Mouse (Mus musculus) heart, embryonic 11.5 days (tissue): ENCODE data around the gene Egfr. TPM values are rescaled to one million over a fixed set of nuclear protein-coding genes. Genes with fewer than 3 reads are reported as not detected.

Experiments used
- ATAC-seq: fragments of 200-750 bp; cut with Nextera tagmentation; replicated peaks from 2 replicates; pipeline ENCODE4 v1.8.0; 2017; ENCODE audit warnings: moderate library complexity; ENCODE audit not compliant: insufficient number of reproducible peaks, low FRiP score, low TSS enrichment
- H3K27ac ChIP-seq: fragments of 300-500 bp; sonication (generic); 2 replicates; pipeline ENCODE4 v1.5.1; 2014; ENCODE audit warnings: mild to moderate bottlenecking, low read depth, low read length
- H3K27me3 ChIP-seq: fragments of 300-500 bp; sonication (generic); 2 replicates; pipeline ENCODE4 v1.6.1; 2014; ENCODE audit warnings: mild to moderate bottlenecking, low read length, mixed read lengths; ENCODE audit not compliant: control insufficient read depth, insufficient read depth
- H3K36me3 ChIP-seq: fragments of 300-500 bp; sonication (generic); 2 replicates; pipeline ENCODE4 v1.6.1; 2014; ENCODE audit warnings: mild to moderate bottlenecking, low read length, moderate library complexity, mixed read lengths; ENCODE audit not compliant: control insufficient read depth, insufficient read depth
- H3K4me1 ChIP-seq: fragments of 300-500 bp; sonication (generic); 2 replicates; pipeline ENCODE4 v1.6.1; 2014; ENCODE audit warnings: low read length; ENCODE audit not compliant: control insufficient read depth, insufficient read depth
- H3K4me2 ChIP-seq: fragments of 300-500 bp; sonication (generic); 2 replicates; pipeline ENCODE4 v1.6.1; 2014; ENCODE audit warnings: mild to moderate bottlenecking, moderate library complexity
- H3K4me3 ChIP-seq: fragments of 300-500 bp; sonication (generic); 2 replicates; pipeline ENCODE4 v1.5.1; 2014; ENCODE audit warnings: low read depth, low read length
- H3K9ac ChIP-seq: fragments of 300-500 bp; sonication (generic); 2 replicates; pipeline ENCODE4 v1.6.1; 2014; ENCODE audit warnings: mild to moderate bottlenecking, low read depth, low read length, moderate library complexity
- H3K9me3 ChIP-seq: fragments of 300-500 bp; sonication (generic); replicated peaks from 2 replicates; pipeline ENCODE4 v1.6.1; 2016; ENCODE audit warnings: low read length; ENCODE audit not compliant: control insufficient read depth
- WGBS: fragments of 180-500 bp; shearing (Covaris S2); extraction: QIAGEN DNeasy Blood & Tissue Kit; methylation state at CpG from one replicate; pipeline ENCODE4 v1.1.7; 2014; ENCODE audit not compliant: insufficient replicate concordance; 5-methylcytosine and 5-hydroxymethylcytosine counted together
- polyA plus RNA-seq: library from polyadenylated mRNA; unstranded; fragments of >200 nt; fragmentation: Nextera tagmentation; extraction: Ambion mirVana; gene quantifications from 2 replicates; pipeline ENCODE4 v1.2.1, GENCODE M21; 2014

Gene Egfr
- polyA plus RNA-seq, 1 experiment from 2014 or later, result 3.7 TPM

GRCm38 (mm10) chr11:16935577-16936236, 183.7 kb downstream of the Egfr start:
- no peak for ATAC-seq
- Histone ChIP-seq H3K27me3 (no peaks in the 10 kb centered on the region), H3K4me1 (no peaks in the 10 kb centered on the region), H3K4me2 (no peak overlapping the region), H3K27ac (no peak overlapping the region), H3K9me3 (no peaks in the 10 kb centered on the region), H3K36me3 (no peaks in the 10 kb centered on the region), H3K9ac (no peak overlapping the region), H3K4me3 (no peak overlapping the region)
- 64% methylated on average over 6 of the region's 6 CpGs for WGBS

- 77% methylated on average over 4 of the region's 4 CpGs for WGBS
- Histone ChIP-seq H3K36me3 (no peaks in the 10 kb centered on the region), H3K4me3 (no peak overlapping the region), H3K9me3 (no peaks in the 10 kb centered on the region), H3K27ac (no peak overlapping the region), H3K4me2 (no peak overlapping the region), H3K4me1 (no peaks in the 10 kb centered on the region), H3K27me3 (no peaks in the 10 kb centered on the region), H3K9ac (no peak overlapping the region)
- no peak for ATAC-seq
Measured at GRCm38 (mm10) chr11:16941103-16941793, 189.2 kb downstream of the Egfr start.

- H3K4me2 ChIP-seq, result no peak overlapping the region
- H3K27me3 ChIP-seq, result no peaks in the 10 kb centered on the region
- no peak overlapping the region for H3K27ac ChIP-seq
- H3K4me3 ChIP-seq, result no peak overlapping the region
- 66% methylated on average over 4 of the region's 4 CpGs for WGBS
- H3K9ac ChIP-seq, result no peak overlapping the region
- no peak for ATAC-seq
- H3K4me1 ChIP-seq, result no peaks in the 10 kb centered on the region
- no peaks in the 10 kb centered on the region for H3K36me3 ChIP-seq
- no peaks in the 10 kb centered on the region for H3K9me3 ChIP-seq
Measured at GRCm38 (mm10) chr11:16941973-16942452, 190.0 kb downstream of the Egfr start.

DNA sequence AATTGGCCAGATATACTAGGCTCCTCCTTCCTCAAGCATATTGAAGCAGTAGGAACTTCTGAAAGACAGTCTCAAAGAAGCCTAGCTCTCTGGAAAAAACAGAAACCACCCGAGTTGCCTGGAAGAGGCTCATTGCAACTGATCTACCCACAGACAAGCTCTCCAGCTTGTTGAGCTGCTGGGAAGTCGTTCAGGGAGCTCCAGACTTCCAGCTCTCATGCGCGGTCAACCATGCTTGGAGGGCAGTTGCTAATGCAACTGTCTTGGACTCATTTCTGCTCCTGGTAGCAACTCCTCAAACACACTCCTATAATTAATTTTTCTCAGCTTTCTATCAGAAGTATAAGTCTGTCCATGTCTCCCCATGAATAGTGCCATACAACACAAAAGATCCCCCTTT, 191.0 kb downstream of the Egfr start:
- no peaks in the 10 kb centered on the region for H3K36me3 ChIP-seq
- no peaks in the 10 kb centered on the region for H3K4me1 ChIP-seq
- no peak overlapping the region for H3K9ac ChIP-seq
- no peak for ATAC-seq
- H3K9me3 ChIP-seq, result no peaks in the 10 kb centered on the region
- WGBS, result 76% methylated on average over 4 of the region's 4 CpGs
- H3K4me2 ChIP-seq, result no peak overlapping the region
- H3K27me3 ChIP-seq, result no peaks in the 10 kb centered on the region
- no peak overlapping the region for H3K4me3 ChIP-seq
- H3K27ac ChIP-seq, result no peak overlapping the region

DNA sequence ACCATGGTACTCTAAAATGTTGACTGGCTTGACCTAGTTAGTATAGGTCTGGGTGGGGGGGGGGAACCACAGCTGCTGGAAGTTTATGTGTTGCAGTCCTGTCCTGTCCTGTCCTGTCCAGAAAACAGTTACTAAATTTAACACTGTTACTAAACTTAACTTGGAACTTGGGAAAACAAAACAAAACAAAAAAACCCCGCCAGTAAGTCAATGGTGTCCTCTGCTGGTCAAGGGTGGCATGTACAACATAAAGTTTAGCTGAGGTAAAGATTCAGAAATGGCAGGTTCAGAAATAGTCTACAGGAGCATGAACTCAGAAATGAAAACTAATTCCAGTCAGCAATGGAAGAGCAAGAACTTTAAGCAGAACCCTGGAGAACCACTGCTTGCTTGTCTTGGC, 196.8 kb downstream of the Egfr start:
- H3K4me3 ChIP-seq, result no peak overlapping the region
- H3K9me3 ChIP-seq, result no peaks in the 10 kb centered on the region
- peak overlapping the region; percentile 1; the same call in 1 of the 2 replicates for H3K4me2 ChIP-seq
- WGBS, result 13% methylated on average over 1 of the region's 1 CpGs
- no peak overlapping the region for H3K27ac ChIP-seq
- no peaks in the 10 kb centered on the region for H3K27me3 ChIP-seq
- no peak for ATAC-seq
- H3K9ac ChIP-seq, result no peak overlapping the region
- H3K36me3 ChIP-seq, result no peaks in the 10 kb centered on the region
- H3K4me1 ChIP-seq, result no peaks in the 10 kb centered on the region

DNA sequence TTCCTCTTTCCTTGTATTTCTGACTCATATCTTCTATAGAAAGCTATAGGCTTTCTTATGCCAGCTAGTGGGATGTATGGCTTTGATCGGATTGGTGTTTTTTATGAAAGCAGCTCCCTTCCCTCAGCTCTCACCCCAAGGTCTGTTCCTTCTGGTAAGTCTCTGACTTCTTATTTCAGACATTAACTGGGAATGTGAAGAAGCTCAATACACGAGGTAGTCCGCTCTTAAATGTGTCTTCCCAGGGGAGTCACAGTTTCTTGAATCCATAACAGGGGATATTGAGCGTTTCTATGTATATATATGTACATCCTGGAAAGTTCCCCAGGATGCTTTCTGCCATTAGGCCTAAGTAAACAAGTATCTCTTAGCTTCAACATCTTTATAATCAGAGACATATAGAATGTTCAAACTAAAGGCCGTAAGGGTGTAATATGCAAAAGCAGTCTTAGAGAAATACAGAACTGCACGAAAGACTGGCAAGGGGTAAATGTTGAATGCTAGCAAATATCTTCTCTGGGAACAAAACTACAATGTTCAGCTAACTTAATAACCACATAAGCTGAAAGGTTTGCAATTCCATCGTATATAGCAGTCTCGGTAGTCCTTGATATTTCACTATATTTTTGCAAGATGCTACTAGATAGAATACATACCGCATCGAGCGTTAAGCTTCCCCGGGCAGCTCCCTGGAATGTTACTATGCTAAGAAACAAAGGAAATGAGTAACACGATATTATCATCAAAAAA, 198.4 kb downstream of the Egfr start:
- Histone ChIP-seq H3K27me3 (no peaks in the 10 kb centered on the region), H3K9me3 (no peaks in the 10 kb centered on the region), H3K4me3 (peak overlapping the region; percentile 81), H3K27ac (0 out of 2 replicates have a peak overlapping the region, but pooled peaks have one; percentile 29), H3K36me3 (no peaks in the 10 kb centered on the region), H3K9ac (peak overlapping the region; percentile 74), H3K4me1 (no peaks in the 10 kb centered on the region), H3K4me2 (peak overlapping the region; percentile 61)
- 42% methylated on average over 13 of the region's 13 CpGs for WGBS
- ATAC-seq, result no peak; the same call in 1 of the 2 replicates

DNA sequence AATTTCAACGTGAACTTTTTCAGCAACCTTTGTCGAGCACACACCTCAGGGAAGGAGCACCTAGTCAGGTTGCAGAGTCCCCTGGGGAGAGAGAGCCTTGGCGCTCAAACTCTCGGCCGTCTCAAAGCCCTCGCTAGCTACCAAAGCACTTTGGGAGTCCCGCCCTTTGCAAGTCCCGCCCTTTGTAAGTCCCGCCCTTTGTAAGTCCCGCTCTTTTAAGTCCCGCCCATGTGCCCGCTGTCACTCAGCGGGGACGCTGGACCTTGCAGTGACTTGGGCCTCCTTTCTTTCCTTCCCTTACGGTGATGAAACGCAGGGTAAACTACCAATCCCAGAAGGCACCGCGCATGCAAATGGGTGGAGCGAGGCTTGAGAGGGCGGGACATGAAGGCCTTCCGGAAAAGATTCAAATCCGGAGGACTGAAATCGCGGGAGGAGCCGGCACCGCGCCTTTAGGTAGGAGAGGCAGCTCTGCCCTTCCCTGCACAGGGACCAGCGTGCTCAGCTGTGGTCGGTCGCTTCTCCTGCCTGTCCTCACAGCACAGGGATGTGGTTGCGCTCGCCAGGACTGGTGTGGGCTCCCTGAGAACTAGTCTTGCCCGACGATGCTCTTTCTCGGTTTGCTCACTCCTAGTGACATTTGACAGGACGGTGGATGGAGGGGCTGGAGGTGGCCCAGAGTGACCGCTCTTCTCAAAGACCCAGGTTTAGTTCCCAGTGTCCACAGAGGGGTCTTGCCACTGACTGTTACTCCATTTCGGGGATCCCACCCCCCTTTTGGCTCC, 199.2 kb downstream of the Egfr start, which contains the start of gene Fbxo48:
TSS of gene Fbxo48 (plus strand) at position 400 of the 785 bp plus-strand sequence.
- H3K4me1 ChIP-seq, result no peaks in the 10 kb centered on the region
- WGBS, result 0% methylated on average over 38 of the region's 38 CpGs
- peak within 1 kb of the TSS; percentile 89 for H3K4me2 ChIP-seq
- peak; percentile 100 for ATAC-seq
- H3K27ac ChIP-seq, result peak within 1 kb of the TSS; percentile 80
- H3K27me3 ChIP-seq, result no peaks in the 10 kb centered on the region
- no peaks in the 10 kb centered on the region for H3K36me3 ChIP-seq
- H3K9ac ChIP-seq, result peak within 1 kb of the TSS; percentile 89
- H3K4me3 ChIP-seq, result peak within 1 kb of the TSS; percentile 81
- H3K9me3 ChIP-seq, result no peaks in the 10 kb centered on the region

- H3K4me2 ChIP-seq, result peak overlapping the region; percentile 89
- ATAC-seq, result no peak
- H3K27me3 ChIP-seq, result no peaks in the 10 kb centered on the region
- H3K4me1 ChIP-seq, result no peaks in the 10 kb centered on the region
- 5% methylated on average over 9 of the region's 9 CpGs for WGBS
- H3K4me3 ChIP-seq, result peak overlapping the region; percentile 81
- peak overlapping the region; percentile 80 for H3K27ac ChIP-seq
- no peaks in the 10 kb centered on the region for H3K9me3 ChIP-seq
- H3K36me3 ChIP-seq, result no peaks in the 10 kb centered on the region
- peak overlapping the region; percentile 89 for H3K9ac ChIP-seq
Measured at GRCm38 (mm10) chr11:16951761-16952010, 199.7 kb downstream of the Egfr start.
